Mouse (Mus musculus) MEL (cell line): ENCODE results near the gene Abtb1.

Source experiments
- E2F4 ChIP-seq: IDR thresholded peaks from 2 replicates; pipeline ENCODE4 v1.6.1; 2011; ENCODE audit warnings: low read depth, low read length, improper control_type of control experiment, borderline replicate concordance
- EP300 ChIP-seq, 2 experiments: IDR thresholded peaks; 2 replicates each; pipeline ENCODE4 v1.6.1; 2011; ENCODE audit warnings: improper control_type of control experiment in 2 of 2, low read length in 2 of 2, low read depth in 1 of 2, mild to moderate bottlenecking in 1 of 2
- MAFK ChIP-seq: IDR thresholded peaks from 2 replicates; pipeline ENCODE4 v1.6.1; 2011; ENCODE audit warnings: low read depth, mild to moderate bottlenecking, low read length, improper control_type of control experiment, borderline replicate concordance
- MXI1 ChIP-seq: IDR thresholded peaks from 2 replicates; pipeline ENCODE4 v1.6.1; 2011; ENCODE audit warnings: mild to moderate bottlenecking, low read depth, low read length, improper control_type of control experiment
- POLR2A ChIP-seq, 2 experiments: IDR thresholded peaks; 2 replicates each; pipeline ENCODE4 v1.6.1; 2011 to 2012; ENCODE audit warnings: low read length in 2 of 2, mild to moderate bottlenecking in 2 of 2, control low read depth in 1 of 2, improper control_type of control experiment in 1 of 2, low read depth in 1 of 2, moderate library complexity in 1 of 2; ENCODE audit not compliant: control insufficient read depth in 1 of 2, insufficient read depth in 1 of 2, poor library complexity in 1 of 2
- POLR2AphosphoS2 ChIP-seq: IDR thresholded peaks from 2 replicates; pipeline ENCODE4 v1.6.1; 2011; ENCODE audit warnings: low read length, improper control_type of control experiment
- RCOR1 ChIP-seq: IDR thresholded peaks from 2 replicates; pipeline ENCODE4 v1.6.1; 2012; ENCODE audit warnings: low read depth, mild to moderate bottlenecking, inconsistent platforms, low read length, improper control_type of control experiment
- SIN3A ChIP-seq: IDR thresholded peaks from 2 replicates; pipeline ENCODE4 v1.6.1; 2012; ENCODE audit warnings: low read length, improper control_type of control experiment, inconsistent platforms
- ZNF384 ChIP-seq: IDR thresholded peaks from 2 replicates; pipeline ENCODE4 v1.6.1; 2012; ENCODE audit warnings: low read depth, mild to moderate bottlenecking, inconsistent platforms, low read length, improper control_type of control experiment

DNA sequence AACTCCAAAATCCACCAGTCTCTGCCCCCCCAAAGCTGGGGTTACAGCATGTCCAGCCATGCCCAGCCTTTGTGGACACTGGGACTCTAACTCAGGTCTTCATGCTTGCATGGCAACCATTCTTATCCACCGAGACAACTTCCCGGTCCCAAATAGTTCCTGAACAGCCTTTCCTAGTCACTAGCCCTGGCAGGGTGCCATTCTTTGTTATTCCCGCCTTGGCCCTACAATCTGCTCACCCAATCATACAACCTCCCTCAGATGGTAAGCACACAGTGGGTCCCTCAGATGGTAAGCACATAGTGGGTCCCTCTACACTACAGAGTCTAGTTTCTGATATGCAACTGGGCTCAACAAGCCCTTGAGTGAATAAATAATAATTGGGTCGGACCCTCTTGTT lies 28.8 kb upstream of the Abtb1 start:
- TF ChIP-seq EP300 (IDR thresholded peaks at IDR 0.05; ENCODE audit: low read depth in 1 of 2, low read length in 2 of 2) (no peak), E2F4 (no peak), POLR2A (IDR thresholded peaks at IDR 0.05; ENCODE audit: control insufficient read depth in 1 of 2, insufficient read depth in 1 of 2, low read depth in 1 of 2, low read length in 2 of 2, poor library complexity in 1 of 2) (no peak), ZNF384 (no peak), MXI1 (no peak), MAFK (no peak), SIN3A (no peak), RCOR1 (no peak), POLR2AphosphoS2 (no peak)
